Mouse (Mus musculus) C2C12 (cell line): ENCODE data around the gene Plxna1. TPM values are rescaled to one million over a fixed set of nuclear protein-coding genes. Genes with fewer than 3 reads are reported as not detected.

ENCODE experiments used
- H3K27me3 ChIP-seq: one replicate; pipeline ENCODE4 v1.6.1; 2011; ENCODE audit not compliant: control insufficient read depth, insufficient read depth, insufficient read length
- H3K36me3 ChIP-seq: one replicate; pipeline ENCODE4 v1.6.1; 2011; ENCODE audit not compliant: control insufficient read depth, insufficient read depth
- H3K4me3 ChIP-seq: one replicate; pipeline ENCODE4 v1.5.1; 2011; ENCODE audit warnings: mild to moderate bottlenecking, control low read depth; ENCODE audit not compliant: poor library complexity, insufficient read depth, severe bottlenecking
- H3K79me2 ChIP-seq: one replicate; pipeline ENCODE4 v1.6.1; 2011; ENCODE audit not compliant: control insufficient read depth, insufficient read depth
- H3K79me3 ChIP-seq: one replicate; pipeline ENCODE4 v1.6.1; 2011; ENCODE audit warnings: low read depth, control low read depth
- H3ac ChIP-seq: one replicate; pipeline ENCODE3; 2011; ENCODE audit warnings: low read depth; ENCODE audit not compliant: control insufficient read depth, insufficient read length
- CEBPB ChIP-seq: IDR thresholded peaks from one replicate; pipeline ENCODE4 v1.6.1; 2011; ENCODE audit warnings: low read depth, mild to moderate bottlenecking, control low read depth, moderate library complexity
- CTCF ChIP-seq: IDR thresholded peaks from one replicate; pipeline ENCODE4 v1.5.1; 2011; ENCODE audit not compliant: control insufficient read depth, insufficient read depth, insufficient read length
- FOSL1 ChIP-seq: IDR thresholded peaks from one replicate; pipeline ENCODE4 v1.8.0; 2011; ENCODE audit warnings: mild to moderate bottlenecking, low read length; ENCODE audit not compliant: poor library complexity, insufficient read depth, severe bottlenecking
- MAX ChIP-seq: IDR thresholded peaks from one replicate; pipeline ENCODE4 v1.6.1; 2011; ENCODE audit warnings: mild to moderate bottlenecking, control low read depth
- MYOD1 ChIP-seq: IDR thresholded peaks from one replicate; pipeline ENCODE4 v1.6.1; 2011; ENCODE audit warnings: low read depth; ENCODE audit not compliant: control insufficient read depth, insufficient read length
- MYOG ChIP-seq: IDR thresholded peaks from one replicate; pipeline ENCODE4 v1.6.1; 2011; ENCODE audit not compliant: control insufficient read depth, insufficient read length; ENCODE audit errors: extremely low read depth
- USF1 ChIP-seq: IDR thresholded peaks from one replicate; pipeline ENCODE4 v1.6.1; 2011; ENCODE audit warnings: low read depth, mild to moderate bottlenecking, control low read depth, moderate library complexity
- polyA plus RNA-seq: library from polyadenylated mRNA; unstranded; fragments of >200 nt; fragmentation: generic; extraction: Trizol; gene quantifications from one replicate; pipeline ENCODE4 v1.2.1, GENCODE M21; 2012; ENCODE audit warnings: missing spikeins

The Plxna1 gene
- polyA plus RNA-seq, 1 experiment: 40.9 TPM

GRCm38 (mm10) chr6:89378264-89378663, 15.8 kb upstream of the Plxna1 start:
- TF ChIP-seq MYOD1 (peak; percentile 85), MYOG (no peak)
- Histone ChIP-seq H3K27me3 (no peaks in the 10 kb centered on the region), H3K79me3 (no peaks in the 10 kb centered on the region), H3K36me3 (no peaks in the 10 kb centered on the region), H3ac (no peak overlapping the region), H3K4me3 (no peak overlapping the region), H3K79me2 (no peaks in the 10 kb centered on the region)

GRCm38 (mm10) chr6:89368812-89369211, 6.4 kb upstream of the Plxna1 start:
- Histone ChIP-seq H3K4me3 (no peak overlapping the region), H3ac (no peak overlapping the region), H3K27me3 (no peaks in the 10 kb centered on the region), H3K79me2 (no peaks in the 10 kb centered on the region), H3K79me3 (no peaks in the 10 kb centered on the region), H3K36me3 (no peaks in the 10 kb centered on the region)
- TF ChIP-seq CTCF (no peak), FOSL1 (no peak), CEBPB (no peak), MYOD1 (no peak), MAX (no peak), MYOG (no peak), USF1 (no peak)

- Histone ChIP-seq H3ac (no peak overlapping the region), H3K27me3 (no peaks in the 10 kb centered on the region), H3K36me3 (peaks cover under 1% of the 10 kb centered on the region), H3K4me3 (no peak overlapping the region), H3K79me2 (peaks cover 31% of the 10 kb centered on the region), H3K79me3 (peaks cover 26% of the 10 kb centered on the region)
- peak; percentile 84 for TF ChIP-seq MYOD1
- TF ChIP-seq FOSL1: peak; percentile 23
- no peak for TF ChIP-seq CTCF
These were observed 1.9 kb upstream of the Plxna1 start for GRCm38 (mm10) chr6:89364342-89364741.

GRCm38 (mm10) chr6:89363107-89363451, 659 bp upstream of the Plxna1 start:
- Histone ChIP-seq H3K36me3 (peaks cover 4% of the 10 kb centered on the region), H3K79me2 (peaks cover 43% of the 10 kb centered on the region), H3K79me3 (peaks cover 38% of the 10 kb centered on the region), H3K27me3 (no peaks in the 10 kb centered on the region), H3ac (no peak overlapping the region), H3K4me3 (no peak overlapping the region)
- TF ChIP-seq MYOG: no peak

GRCm38 (mm10) chr6:89361418-89362280, 771 bp downstream of the Plxna1 start:
- peak overlapping the region; percentile 92 for H3K4me3 ChIP-seq
- TF ChIP-seq CEBPB (no peak), USF1 (no peak), MYOG (no peak), CTCF (no peak), MAX (no peak), MYOD1 (no peak)
- peaks cover 57% of the 10 kb centered on the region for H3K79me2 ChIP-seq

GRCm38 (mm10) chr6:89360709-89361417, 1.6 kb downstream of the Plxna1 start:
- TF ChIP-seq USF1: no peak
- no peak for TF ChIP-seq CEBPB
- no peak for TF ChIP-seq MYOG
- no peak for TF ChIP-seq FOSL1
- TF ChIP-seq MAX: no peak
- TF ChIP-seq CTCF: no peak
- TF ChIP-seq MYOD1: no peak
- peaks cover 60% of the 10 kb centered on the region for H3K79me3 ChIP-seq
- H3ac ChIP-seq: peak overlapping the region; percentile 98
- peaks cover 65% of the 10 kb centered on the region for H3K79me2 ChIP-seq
- no peaks in the 10 kb centered on the region for H3K27me3 ChIP-seq
- peaks cover 20% of the 10 kb centered on the region for H3K36me3 ChIP-seq
- peak overlapping the region; percentile 92 for H3K4me3 ChIP-seq

More at GRCm38 (mm10) chr6:89361418-89362280, 771 bp downstream of the Plxna1 start:
- Histone ChIP-seq H3K27me3 (no peaks in the 10 kb centered on the region), H3K79me3 (peaks cover 53% of the 10 kb centered on the region), H3ac (peak overlapping the region; percentile 98), H3K36me3 (peaks cover 12% of the 10 kb centered on the region)
